Mouse (Mus musculus) liver, adult 2 months (tissue): ENCODE measurements around the gene Snx3. TPM values are rescaled to one million over a fixed set of nuclear protein-coding genes. Genes with fewer than 3 reads are reported as not detected.

ENCODE experiments used
- DNase-seq: peaks from one replicate; pipeline ENCODE4 v3.0.0-alpha.2; 2011; ENCODE audit warnings: low read depth, low spot score; ENCODE audit errors: extremely low read depth
- H3K27ac ChIP-seq: fragments of 200-500 bp; replicated peaks from 2 replicates; pipeline ENCODE4 v1.5.1; 2012; ENCODE audit warnings: low read depth, mild to moderate bottlenecking, control low read depth, inconsistent platforms, low read length; ENCODE audit not compliant: insufficient read depth
- H3K27me3 ChIP-seq: fragments of 200-500 bp; 2 replicates; pipeline ENCODE4 v1.6.1; 2012; ENCODE audit warnings: mild to moderate bottlenecking, moderate library complexity, low read length, inconsistent platforms; ENCODE audit not compliant: control insufficient read depth, insufficient read depth
- H3K36me3 ChIP-seq: fragments of 200-500 bp; 2 replicates; pipeline ENCODE4 v1.6.1; 2012; ENCODE audit warnings: low read length, inconsistent platforms; ENCODE audit not compliant: control insufficient read depth, insufficient read depth
- H3K4me1 ChIP-seq: fragments of 200-500 bp; 2 replicates; pipeline ENCODE4 v1.6.1; 2011; ENCODE audit warnings: low read length; ENCODE audit not compliant: control insufficient read depth, insufficient read depth
- H3K4me3 ChIP-seq: fragments of 200-500 bp; 2 replicates; pipeline ENCODE4 v1.5.1; 2011; ENCODE audit warnings: low read depth, mild to moderate bottlenecking, control low read depth, low read length, moderate library complexity; ENCODE audit not compliant: insufficient read depth
- H3K79me2 ChIP-seq: fragments of 200-500 bp; 2 replicates; pipeline ENCODE4 v1.6.1; 2012; ENCODE audit warnings: inconsistent platforms, mild to moderate bottlenecking, low read length, moderate library complexity; ENCODE audit not compliant: control insufficient read depth, insufficient read depth
- H3K9ac ChIP-seq: fragments of 200-500 bp; 2 replicates; pipeline ENCODE4 v1.6.1; 2012; ENCODE audit warnings: low read depth, mild to moderate bottlenecking, control low read depth, inconsistent platforms, low read length
- CTCF ChIP-seq: fragments of 200-500 bp; IDR thresholded peaks from 2 replicates; pipeline ENCODE4 v1.5.1; 2011; ENCODE audit warnings: low read depth, low read length, control low read depth
- POLR2A ChIP-seq: fragments of 200-500 bp; IDR thresholded peaks from 2 replicates; pipeline ENCODE4 v1.6.1; 2011; ENCODE audit warnings: low read length, control low read depth; ENCODE audit not compliant: insufficient read depth; ENCODE audit errors: extremely low read depth
- WGBS: fragments of 180-500 bp; shearing (Covaris S2); methylation state at CpG from one replicate; pipeline ENCODE4 v1.1.7; 2018; 5-methylcytosine and 5-hydroxymethylcytosine counted together
- polyA plus RNA-seq: library from polyadenylated mRNA; depleted of rRNA; stranded (reverse); fragments of >200 nt; gene quantifications from 2 replicates; pipeline ENCODE4 v1.2.3, GENCODE M21; 2012
- total RNA-seq: library from RNA; depleted of rRNA; stranded (reverse); fragments of >200 nt; gene quantifications from 2 replicates; pipeline ENCODE4 v1.2.3, GENCODE M21; 2014

Gene Snx3
- total and polyA plus RNA-seq, 2 experiments = 26.9 to 146 TPM

DNA sequence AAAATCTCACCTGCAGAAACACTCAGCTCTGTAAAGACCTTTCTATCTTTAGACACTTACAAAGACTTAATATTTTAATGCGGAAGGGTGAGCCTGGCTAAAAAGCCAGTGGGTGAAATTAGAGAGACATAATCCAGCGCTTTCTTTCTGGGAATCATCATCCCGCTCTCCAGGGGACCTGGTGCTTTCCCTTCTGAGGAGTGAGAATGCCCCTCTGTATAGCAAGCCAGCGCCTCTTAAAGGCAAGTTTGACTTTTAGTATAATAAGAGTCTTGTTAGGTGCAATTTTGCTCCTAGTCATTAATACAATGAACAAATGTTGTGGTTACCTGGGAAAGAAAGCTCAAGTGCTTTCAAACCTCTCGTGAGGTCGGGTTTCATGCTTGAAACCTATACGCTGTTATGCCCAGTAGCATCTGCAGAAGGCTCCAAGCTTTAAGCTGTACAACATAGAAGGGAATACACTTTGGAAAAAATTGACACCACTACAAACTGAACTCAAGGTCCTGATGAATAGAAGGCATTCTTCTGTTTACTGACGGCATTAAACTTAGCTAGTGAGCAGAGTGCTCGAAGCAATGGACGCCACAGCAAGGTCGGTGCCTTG lies 21.8 kb downstream of the Snx3 start:
- no peak overlapping the region for H3K27ac ChIP-seq
- no peak overlapping the region for H3K9ac ChIP-seq
- H3K4me1 ChIP-seq = peaks cover 9% of the 10 kb centered on the region
- no peak overlapping the region for H3K4me3 ChIP-seq
- no peaks in the 10 kb centered on the region for H3K27me3 ChIP-seq
- TF ChIP-seq POLR2A = no peak
- TF ChIP-seq CTCF = no peak
- peaks cover 15% of the 10 kb centered on the region; the same call in 1 of the 2 replicates for H3K79me2 ChIP-seq
- H3K36me3 ChIP-seq = peaks cover 18% of the 10 kb centered on the region; the same call in 1 of the 2 replicates
- 94% methylated on average over 11 of the region's 11 CpGs for WGBS
- DNase-seq = no peak

GRCm38 (mm10) chr10:42525682-42526081 lies 23.9 kb downstream of the Snx3 start:
- no peak overlapping the region for H3K27ac ChIP-seq
- H3K27me3 ChIP-seq = no peaks in the 10 kb centered on the region
- peaks cover 29% of the 10 kb centered on the region for H3K36me3 ChIP-seq
- peaks cover 13% of the 10 kb centered on the region; the same call in 1 of the 2 replicates for H3K79me2 ChIP-seq
- 97% methylated on average over 3 of the region's 3 CpGs for WGBS
- no peak overlapping the region for H3K4me3 ChIP-seq
- H3K4me1 ChIP-seq = peaks cover 5% of the 10 kb centered on the region
- H3K9ac ChIP-seq = no peak overlapping the region
- TF ChIP-seq POLR2A = no peak
- no peak for DNase-seq

DNA sequence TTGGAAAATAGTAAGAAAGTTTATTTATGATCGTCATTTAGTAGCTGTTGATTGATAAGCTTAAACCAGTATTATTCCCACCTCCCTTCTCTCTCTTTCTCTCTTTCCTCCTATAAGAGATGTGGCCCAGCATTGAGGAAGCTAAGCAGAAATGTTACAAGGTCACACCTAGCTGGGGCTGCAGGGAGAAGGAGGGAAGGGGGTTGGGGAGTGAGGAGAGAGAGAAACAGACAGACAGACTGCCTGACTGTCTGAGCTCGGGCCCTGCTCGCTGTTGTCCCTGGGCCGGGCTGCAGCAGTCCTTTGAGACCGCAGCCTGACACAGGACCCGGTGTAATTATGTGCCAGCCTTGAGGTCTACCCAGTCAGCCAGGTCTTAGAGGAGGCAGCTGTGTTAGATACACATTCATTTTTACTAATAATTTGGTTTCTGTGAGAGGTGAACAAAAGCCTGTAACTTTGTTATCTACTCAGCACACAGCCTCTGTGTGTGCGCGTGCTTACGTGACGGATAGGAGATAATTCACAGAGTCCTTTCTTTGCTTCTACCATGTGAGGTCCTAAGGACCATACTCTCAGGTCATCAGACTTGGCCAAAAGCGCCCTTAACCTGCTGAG lies 32.1 kb downstream of the Snx3 start:
- H3K4me3 ChIP-seq = no peak overlapping the region
- no peak overlapping the region for H3K9ac ChIP-seq
- TF ChIP-seq CTCF = no peak
- TF ChIP-seq POLR2A = no peak
- no peaks in the 10 kb centered on the region; the same call in 1 of the 2 replicates for H3K4me1 ChIP-seq
- 93% methylated on average over 11 of the region's 11 CpGs for WGBS
- H3K36me3 ChIP-seq = peaks cover 36% of the 10 kb centered on the region
- DNase-seq = no peak
- peaks cover 5% of the 10 kb centered on the region; the same call in 1 of the 2 replicates for H3K79me2 ChIP-seq
- H3K27ac ChIP-seq = no peak overlapping the region
- H3K27me3 ChIP-seq = no peaks in the 10 kb centered on the region

DNA sequence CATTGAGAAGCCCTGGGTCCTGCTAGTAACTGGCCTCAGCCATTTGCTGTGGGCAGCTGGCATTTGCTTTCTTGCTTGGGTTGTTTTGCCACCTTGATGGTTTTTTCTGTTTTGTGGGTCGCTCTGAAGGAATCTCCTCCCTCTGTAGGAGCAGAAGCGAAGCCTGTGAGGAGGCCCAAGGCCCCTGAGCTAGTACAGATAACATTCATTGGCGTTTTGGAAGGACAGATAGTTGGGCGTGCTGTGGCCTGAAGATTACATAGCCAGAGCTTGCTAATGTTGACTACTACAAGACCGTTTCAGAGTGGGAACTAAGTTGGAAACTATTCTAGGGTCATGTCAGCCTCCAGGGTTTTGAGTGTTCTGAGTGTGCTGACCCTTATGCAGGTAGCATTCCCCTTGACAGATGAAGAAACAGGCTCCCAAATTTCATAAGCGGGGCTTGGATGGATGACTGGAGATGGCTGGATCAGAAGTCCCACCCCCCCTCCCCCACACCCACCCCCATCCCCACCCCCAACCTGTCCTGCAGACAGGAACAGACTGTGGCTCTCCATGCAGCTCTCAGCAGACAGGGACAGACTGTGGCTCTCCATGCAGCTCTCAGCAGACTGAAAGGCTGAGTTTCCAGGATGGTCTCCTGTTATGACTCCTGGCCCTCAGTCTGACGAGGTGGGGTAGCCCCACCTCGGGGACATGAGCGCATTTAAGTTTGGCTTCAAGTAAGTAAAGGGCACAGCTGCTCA lies 35.9 kb downstream of the Snx3 start:
- 87% methylated on average over 9 of the region's 9 CpGs for WGBS
- peaks cover 26% of the 10 kb centered on the region; the same call in 1 of the 2 replicates for H3K36me3 ChIP-seq
- H3K79me2 ChIP-seq = no peaks in the 10 kb centered on the region
- no peak overlapping the region for H3K4me3 ChIP-seq
- no peaks in the 10 kb centered on the region for H3K4me1 ChIP-seq
- no peak for DNase-seq
- H3K9ac ChIP-seq = no peak overlapping the region
- no peaks in the 10 kb centered on the region for H3K27me3 ChIP-seq
- H3K27ac ChIP-seq = no peak overlapping the region
- TF ChIP-seq POLR2A (no peak), CTCF (no peak)

GRCm38 (mm10) chr10:42545707-42546503 lies 44.1 kb downstream of the Snx3 start:
- Histone ChIP-seq H3K4me1 (no peaks in the 10 kb centered on the region), H3K79me2 (no peaks in the 10 kb centered on the region), H3K27ac (no peak overlapping the region), H3K36me3 (no peaks in the 10 kb centered on the region), H3K9ac (no peak overlapping the region), H3K4me3 (no peak overlapping the region), H3K27me3 (no peaks in the 10 kb centered on the region)
- DNase-seq = no peak
- TF ChIP-seq CTCF (no peak), POLR2A (no peak)
- WGBS = 79% methylated on average over 6 of the region's 6 CpGs
